Comparison of ENCODE assay signal across 34 mouse cellular contexts in the genomic region with DNA sequence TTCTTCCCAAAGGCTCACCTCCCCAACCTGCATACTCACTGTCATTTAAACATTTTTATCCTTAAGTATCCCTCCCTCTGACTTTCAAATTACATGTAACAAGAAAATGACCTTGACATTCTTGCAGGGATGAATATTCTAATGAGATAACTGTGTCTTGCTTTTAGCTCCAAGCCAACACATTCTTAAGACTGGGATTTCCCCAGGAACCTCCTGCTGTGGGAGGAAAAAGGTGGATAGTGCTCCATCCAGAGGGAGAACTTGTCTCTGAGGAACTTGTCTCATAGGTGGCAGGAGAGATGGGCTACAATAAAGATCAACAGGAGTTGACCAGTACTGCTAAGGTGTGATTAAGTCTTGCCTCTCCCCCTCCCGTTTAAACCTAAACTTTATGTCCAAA.
"Had no signal": no experiment of that assay in that cellular context is flagged by ENCODE, and none has a peak within 500 bp of the region (broad histone marks: within the 10 kb centered on the region; RNA-seq: fewer than 3 reads in every experiment).

No protein-coding gene starts in this region.

- H3K27ac ChIP-seq: heart, embryonic 13.5 days; heart, embryonic 15.5 days; hindbrain, embryonic 10.5 days; hindbrain, embryonic 12.5 days; hindbrain, embryonic 13.5 days; hindbrain, embryonic 14.5 days; hindbrain, embryonic 15.5 days; hindbrain, postnatal 0 days; intestine, embryonic 15.5 days; kidney, embryonic 15.5 days; kidney, postnatal 0 days; layer of hippocampus, adult 2 months; left cerebral cortex, adult 2 months had no signal

- H3K4me1 ChIP-seq: heart, embryonic 12.5 days; heart, embryonic 13.5 days; heart, embryonic 15.5 days; hindbrain, embryonic 10.5 days; hindbrain, embryonic 12.5 days; hindbrain, embryonic 13.5 days; hindbrain, embryonic 15.5 days; intestine, embryonic 15.5 days; kidney, embryonic 15.5 days had no signal

- H3K27me3 ChIP-seq: heart, embryonic 12.5 days; heart, embryonic 13.5 days; heart, embryonic 15.5 days; hindbrain, embryonic 12.5 days; hindbrain, embryonic 13.5 days; hindbrain, embryonic 15.5 days; intestine, embryonic 15.5 days; kidney, embryonic 15.5 days had no signal

- H3K9me3 ChIP-seq: heart, embryonic 12.5 days; heart, embryonic 13.5 days; heart, embryonic 15.5 days; hindbrain, embryonic 10.5 days; hindbrain, embryonic 12.5 days; hindbrain, embryonic 13.5 days; hindbrain, embryonic 15.5 days; intestine, embryonic 15.5 days; kidney, embryonic 15.5 days had no signal

- H3K9ac ChIP-seq: heart, embryonic 12.5 days; heart, embryonic 13.5 days; heart, embryonic 15.5 days; hindbrain, embryonic 12.5 days; hindbrain, embryonic 13.5 days; hindbrain, embryonic 14.5 days; hindbrain, embryonic 15.5 days; intestine, embryonic 15.5 days; kidney, embryonic 15.5 days had no signal

- H3K4me3 ChIP-seq: heart, embryonic 12.5 days; heart, embryonic 13.5 days; heart, embryonic 15.5 days; hindbrain, embryonic 10.5 days; hindbrain, embryonic 12.5 days; hindbrain, embryonic 13.5 days; hindbrain, embryonic 15.5 days; intestine, embryonic 15.5 days; kidney, embryonic 15.5 days; layer of hippocampus, adult 2 months; left cerebral cortex, adult 2 months had no signal

- ATAC-seq: hindbrain, embryonic 16.5 days; hindbrain, postnatal 0 days; inflammation-experienced regulatory T-cells, adult 6 months; intestine, embryonic 15.5 days; intestine, embryonic 16.5 days; intestine, postnatal 0 days had no signal

- DNase-seq: heart, postnatal 10 days; heart, postnatal 14 days; heart, postnatal 36 days; heart, postnatal 4 days; kidney, adult 11 months; kidney, adult 18-20 months; kidney, adult 2 months; kidney, adult 8-10 months; kidney, adult 9 months; kidney, postnatal 10 days; kidney, postnatal 14 days; kidney, postnatal 25 days; kidney, postnatal 36 days; kidney, postnatal 4 days; layer of hippocampus, adult 9-11 months; layer of hippocampus, postnatal 36 days had no signal

- H3K36me3 ChIP-seq: heart, embryonic 12.5 days; heart, embryonic 13.5 days; heart, embryonic 15.5 days; hindbrain, embryonic 10.5 days; hindbrain, embryonic 12.5 days; hindbrain, embryonic 13.5 days; hindbrain, embryonic 15.5 days; intestine, embryonic 15.5 days; kidney, embryonic 15.5 days had no signal

- H3K4me2 ChIP-seq: heart, embryonic 12.5 days; heart, embryonic 13.5 days; heart, embryonic 15.5 days; hindbrain, embryonic 12.5 days; hindbrain, embryonic 13.5 days; hindbrain, embryonic 14.5 days; hindbrain, embryonic 15.5 days; intestine, embryonic 15.5 days; kidney, embryonic 15.5 days had no signal
